Mouse (Mus musculus) neural tube, embryonic 15.5 days (tissue): Measurements from ENCODE around the gene Kiss1r. TPM values are rescaled to one million over a fixed set of nuclear protein-coding genes. Genes with fewer than 3 reads are reported as not detected.

Source experiments
- ATAC-seq: fragments of 200-750 bp; cut with Nextera tagmentation; 2 replicates; pipeline ENCODE4 v1.8.0; 2017; ENCODE audit warnings: mild to moderate bottlenecking, moderate TSS enrichment, moderate library complexity; ENCODE audit not compliant: low FRiP score
- H3K27ac ChIP-seq: fragments of 300-500 bp; sonication (generic); replicated peaks from 2 replicates; pipeline ENCODE4 v1.5.1; 2015; ENCODE audit warnings: mild to moderate bottlenecking, inconsistent platforms
- H3K27me3 ChIP-seq: fragments of 300-500 bp; sonication (generic); replicated peaks from 2 replicates; pipeline ENCODE4 v1.6.1; 2015; ENCODE audit warnings: inconsistent platforms
- H3K36me3 ChIP-seq: fragments of 300-500 bp; sonication (generic); 2 replicates; pipeline ENCODE4 v1.6.1; 2015; ENCODE audit warnings: inconsistent platforms
- H3K4me1 ChIP-seq: fragments of 300-500 bp; sonication (generic); 2 replicates; pipeline ENCODE4 v1.6.1; 2015; ENCODE audit warnings: inconsistent platforms
- H3K4me2 ChIP-seq: fragments of 300-500 bp; sonication (generic); 2 replicates; pipeline ENCODE4 v1.6.1; 2015; ENCODE audit warnings: inconsistent platforms, mild to moderate bottlenecking, moderate library complexity
- H3K4me3 ChIP-seq: fragments of 300-500 bp; sonication (generic); replicated peaks from 2 replicates; pipeline ENCODE4 v1.5.1; 2015; ENCODE audit warnings: mild to moderate bottlenecking, inconsistent platforms
- H3K9ac ChIP-seq: fragments of 300-500 bp; sonication (generic); replicated peaks from 2 replicates; pipeline ENCODE4 v1.6.1; 2015; ENCODE audit warnings: mild to moderate bottlenecking, inconsistent platforms
- H3K9me3 ChIP-seq: fragments of 300-500 bp; sonication (generic); replicated peaks from 2 replicates; pipeline ENCODE4 v1.6.1; 2016; ENCODE audit warnings: inconsistent platforms
- WGBS: fragments of 180-500 bp; shearing (Covaris S2); methylation state at CpG from one replicate; pipeline ENCODE4 v1.1.7; 2015; ENCODE audit warnings: mixed read lengths; 5-methylcytosine and 5-hydroxymethylcytosine counted together
- polyA plus RNA-seq: library from polyadenylated mRNA; unstranded; fragments of >200 nt; fragmentation: Nextera tagmentation; extraction: Ambion mirVana; gene quantifications from 2 replicates; pipeline ENCODE4 v1.2.1, GENCODE M21; 2015

Gene Kiss1r
- polyA plus RNA-seq, 1 experiment from 2014 or later: 2.8 TPM

DNA sequence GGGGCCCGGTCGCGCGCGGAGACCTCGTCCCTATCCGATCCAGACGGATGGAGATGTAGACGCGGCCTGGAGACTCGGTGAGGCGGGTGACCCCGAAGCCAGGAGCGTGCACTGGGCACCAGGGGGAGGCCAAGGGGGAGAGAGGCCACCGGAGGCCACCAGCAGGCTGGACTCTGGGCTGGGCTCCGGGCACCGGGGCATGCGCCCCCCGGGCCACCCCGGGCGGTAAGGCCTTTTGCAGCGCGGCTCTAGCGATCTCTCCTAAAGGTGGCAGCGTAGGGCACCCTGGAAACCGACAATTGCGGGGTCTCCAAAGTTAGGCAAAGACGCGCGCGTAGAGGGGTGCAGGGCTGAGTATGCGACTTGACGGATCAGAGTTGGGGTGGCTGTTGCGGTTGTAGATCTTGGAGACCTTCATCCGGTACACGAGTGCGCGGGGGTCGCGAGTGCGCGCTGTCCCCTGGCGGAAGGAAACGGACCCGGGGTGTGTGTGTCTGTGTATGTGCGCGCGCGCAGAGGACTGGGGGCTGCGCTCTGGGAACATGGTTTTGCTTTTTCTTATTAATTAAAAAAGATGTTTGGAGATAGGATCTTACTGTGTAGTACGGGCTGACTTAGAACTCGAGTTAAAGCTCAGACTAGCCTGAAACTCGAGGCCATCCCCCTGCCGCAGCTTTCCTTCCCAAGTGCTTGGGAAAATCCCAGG is 10.7 kb downstream of the Kiss1r start:
- Histone ChIP-seq H3K27ac (peak overlapping the region; percentile 94), H3K27me3 (peaks cover 15% of the 10 kb centered on the region), H3K4me2 (peak overlapping the region; percentile 88), H3K4me1 (peaks cover 52% of the 10 kb centered on the region), H3K9me3 (no peaks in the 10 kb centered on the region), H3K36me3 (peaks cover 9% of the 10 kb centered on the region), H3K9ac (peak overlapping the region; percentile 94), H3K4me3 (peak overlapping the region; percentile 97)
- peak; percentile 40 for ATAC-seq
- WGBS: under 1% methylated on average over 54 of the region's 54 CpGs

- WGBS: under 1% methylated on average over 28 of the region's 29 CpGs
Measured at GRCm38 (mm10) chr10:79928030-79928694, 11.4 kb downstream of the Kiss1r start.

GRCm38 (mm10) chr10:79928907-79929701 is 12.3 kb downstream of the Kiss1r start:
- WGBS: 21% methylated on average over 9 of the region's 9 CpGs
- ATAC-seq: 0 out of 2 replicates have a peak, but pooled peaks have one; percentile 6
- peak overlapping the region; percentile 88 for H3K4me2 ChIP-seq
- peak overlapping the region; percentile 97 for H3K4me3 ChIP-seq
- H3K27me3 ChIP-seq: no peaks in the 10 kb centered on the region
- peaks cover 9% of the 10 kb centered on the region for H3K36me3 ChIP-seq
- peaks cover 68% of the 10 kb centered on the region for H3K4me1 ChIP-seq
- peak overlapping the region; percentile 29; the same call in 1 of the 2 replicates for H3K9ac ChIP-seq
- H3K9me3 ChIP-seq: no peaks in the 10 kb centered on the region
- H3K27ac ChIP-seq: peak overlapping the region; percentile 48

More at GRCm38 (mm10) chr10:79928030-79928694, 11.4 kb downstream of the Kiss1r start:
- Histone ChIP-seq H3K4me1 (peaks cover 59% of the 10 kb centered on the region), H3K9ac (peak overlapping the region; percentile 94), H3K4me2 (peak overlapping the region; percentile 88), H3K27me3 (peaks cover 8% of the 10 kb centered on the region), H3K9me3 (no peaks in the 10 kb centered on the region), H3K4me3 (peak overlapping the region; percentile 97), H3K27ac (peak overlapping the region; percentile 94), H3K36me3 (peaks cover 9% of the 10 kb centered on the region)
- no peak for ATAC-seq

DNA sequence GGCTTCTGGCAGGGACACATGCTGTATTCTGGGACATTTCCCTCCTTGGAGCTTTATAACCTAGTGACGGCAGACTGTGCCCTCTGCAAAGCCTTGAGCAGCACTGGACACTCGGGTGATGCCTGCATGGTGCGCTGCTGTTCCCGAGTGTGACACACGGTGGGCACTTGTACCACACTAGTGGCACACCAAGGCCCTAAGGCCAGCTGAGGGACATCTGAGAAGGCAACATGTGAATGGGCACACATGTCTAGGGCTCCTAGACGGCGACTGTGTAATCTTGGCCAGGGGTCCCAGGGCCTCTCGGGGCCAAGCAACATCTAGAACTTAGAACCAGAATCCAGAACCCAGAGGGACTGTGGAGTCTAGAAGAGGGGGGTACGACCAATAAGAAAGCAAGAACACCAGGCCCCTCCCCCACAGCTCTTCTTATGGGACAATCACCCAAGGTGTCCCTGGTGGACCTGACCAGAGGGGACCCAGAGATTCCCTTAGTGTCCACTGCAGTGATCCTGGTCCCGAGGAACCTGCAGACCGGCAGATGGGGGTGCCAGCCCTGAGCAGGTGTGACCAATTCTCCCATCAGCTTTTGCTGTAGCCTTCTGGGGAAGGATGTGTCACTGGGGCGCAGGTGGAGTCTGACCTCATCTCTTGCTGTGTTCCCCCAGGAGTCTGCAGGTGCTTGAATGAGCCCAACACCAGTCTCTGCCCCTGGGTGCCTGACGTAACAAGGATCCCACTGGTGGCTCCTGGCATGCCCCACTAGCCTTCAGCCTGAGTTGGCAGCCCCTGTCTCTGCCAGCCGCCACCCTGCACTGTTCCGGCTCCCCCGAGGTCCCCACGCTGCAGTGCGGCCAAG is 13.4 kb downstream of the Kiss1r start:
- 72% methylated on average over 18 of the region's 18 CpGs for WGBS
- Histone ChIP-seq H3K27me3 (no peaks in the 10 kb centered on the region), H3K27ac (peak overlapping the region; percentile 45; the same call in 1 of the 2 replicates), H3K9me3 (no peaks in the 10 kb centered on the region), H3K4me1 (peaks cover 73% of the 10 kb centered on the region), H3K9ac (0 out of 2 replicates have a peak overlapping the region, but pooled peaks have one; percentile 29), H3K4me2 (peak overlapping the region; percentile 88), H3K36me3 (peaks cover 9% of the 10 kb centered on the region), H3K4me3 (no peak overlapping the region)
- no peak for ATAC-seq

GRCm38 (mm10) chr10:79930826-79931186 is 14.0 kb downstream of the Kiss1r start:
- Histone ChIP-seq H3K4me1 (peaks cover 71% of the 10 kb centered on the region), H3K36me3 (peaks cover 9% of the 10 kb centered on the region), H3K27ac (peak overlapping the region; percentile 45; the same call in 1 of the 2 replicates), H3K9me3 (no peaks in the 10 kb centered on the region), H3K4me2 (no peak overlapping the region), H3K27me3 (no peaks in the 10 kb centered on the region), H3K4me3 (no peak overlapping the region), H3K9ac (no peak overlapping the region)
- ATAC-seq: no peak
- WGBS: 45% methylated on average over 16 of the region's 16 CpGs

DNA sequence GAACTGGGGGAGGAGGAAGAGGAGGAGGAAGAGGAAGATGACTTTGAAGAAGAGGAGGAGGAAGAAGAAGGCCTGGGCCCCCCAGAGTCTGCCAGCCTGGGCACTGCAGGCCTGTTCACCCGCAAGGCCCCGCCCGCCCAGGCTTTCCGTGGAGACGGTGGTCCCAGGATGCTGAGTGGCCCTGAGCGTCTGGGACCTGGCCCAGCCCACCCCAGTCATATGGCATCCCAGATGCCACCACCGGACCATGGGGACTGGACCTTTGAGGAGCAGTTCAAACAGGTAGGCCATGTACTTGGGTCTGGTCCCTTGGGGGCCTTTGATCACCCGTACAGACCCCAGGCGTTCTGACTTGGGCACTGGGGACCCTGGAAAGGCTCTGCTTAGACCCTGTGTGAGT is 15.0 kb downstream of the Kiss1r start:
- no peak for ATAC-seq
- Histone ChIP-seq H3K27me3 (no peaks in the 10 kb centered on the region), H3K4me1 (peaks cover 69% of the 10 kb centered on the region), H3K36me3 (peaks cover 9% of the 10 kb centered on the region), H3K4me3 (no peak overlapping the region), H3K9me3 (no peaks in the 10 kb centered on the region), H3K9ac (no peak overlapping the region), H3K4me2 (no peak overlapping the region), H3K27ac (no peak overlapping the region)
- 88% methylated on average over 9 of the region's 9 CpGs for WGBS

DNA sequence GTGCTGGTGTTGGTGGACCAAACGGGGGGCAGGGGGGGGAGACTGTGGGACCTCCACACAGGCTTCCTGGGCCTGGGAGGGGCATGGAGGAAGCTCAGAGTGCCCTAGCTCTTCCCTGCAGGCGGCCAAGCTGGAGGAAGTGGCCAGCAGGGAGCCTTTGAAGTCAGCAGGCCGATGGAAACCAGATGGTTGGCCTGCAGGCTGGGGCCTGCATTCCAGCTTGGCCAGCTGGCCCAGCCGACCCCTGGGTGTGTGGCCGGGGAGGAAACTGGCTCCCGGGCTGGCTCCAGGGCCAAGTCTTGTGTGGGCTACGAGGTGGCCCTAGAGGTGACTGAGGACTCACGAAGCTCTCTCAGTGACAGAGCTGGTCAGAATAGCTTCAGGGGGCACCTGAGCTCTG is 16.0 kb downstream of the Kiss1r start:
- WGBS: 14% methylated on average over 8 of the region's 8 CpGs
- Histone ChIP-seq H3K27ac (peak overlapping the region; percentile 63), H3K4me1 (peaks cover 76% of the 10 kb centered on the region), H3K4me2 (peak overlapping the region; percentile 5; the same call in 1 of the 2 replicates), H3K9ac (no peak overlapping the region; the same call in 1 of the 2 replicates), H3K27me3 (no peaks in the 10 kb centered on the region), H3K4me3 (no peak overlapping the region), H3K9me3 (no peaks in the 10 kb centered on the region), H3K36me3 (peaks cover 9% of the 10 kb centered on the region)
- ATAC-seq: no peak

GRCm38 (mm10) chr10:79933145-79933679 is 16.4 kb downstream of the Kiss1r start:
- Histone ChIP-seq H3K9me3 (no peaks in the 10 kb centered on the region), H3K4me3 (no peak overlapping the region), H3K4me1 (peaks cover 77% of the 10 kb centered on the region), H3K36me3 (peaks cover 9% of the 10 kb centered on the region), H3K27ac (peak overlapping the region; percentile 63; the same call in 1 of the 2 replicates), H3K27me3 (no peaks in the 10 kb centered on the region), H3K4me2 (0 out of 2 replicates have a peak overlapping the region, but pooled peaks have one; percentile 5), H3K9ac (no peak overlapping the region)
- WGBS: 71% methylated on average over 9 of the region's 9 CpGs
- ATAC-seq: no peak

DNA sequence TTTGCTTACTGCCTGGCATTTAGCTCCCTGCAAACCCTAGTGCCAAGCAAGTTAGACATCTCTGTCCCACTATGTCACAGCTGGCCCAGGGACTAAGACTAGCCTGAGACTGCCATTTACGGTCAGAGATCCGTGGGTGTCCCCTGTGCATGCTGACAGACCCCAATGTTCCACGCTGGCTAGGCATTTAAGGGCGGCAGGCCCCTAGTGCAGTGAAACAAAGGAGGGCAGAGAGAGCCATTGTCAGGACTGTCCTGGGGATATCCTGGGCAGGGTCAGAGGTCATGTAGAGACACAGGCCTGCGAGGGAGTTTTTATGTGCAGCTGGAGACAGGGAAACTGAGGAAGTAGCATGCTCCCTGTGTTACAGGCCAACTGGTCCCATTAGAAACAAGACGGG is 17.1 kb downstream of the Kiss1r start:
- Histone ChIP-seq H3K27me3 (no peaks in the 10 kb centered on the region), H3K4me1 (peaks cover 75% of the 10 kb centered on the region), H3K36me3 (peaks cover 9% of the 10 kb centered on the region), H3K27ac (peak overlapping the region; percentile 63), H3K9ac (no peak overlapping the region), H3K9me3 (no peaks in the 10 kb centered on the region), H3K4me3 (no peak overlapping the region), H3K4me2 (no peak overlapping the region)
- WGBS: 32% methylated on average over 6 of the region's 6 CpGs
- ATAC-seq: no peak

DNA sequence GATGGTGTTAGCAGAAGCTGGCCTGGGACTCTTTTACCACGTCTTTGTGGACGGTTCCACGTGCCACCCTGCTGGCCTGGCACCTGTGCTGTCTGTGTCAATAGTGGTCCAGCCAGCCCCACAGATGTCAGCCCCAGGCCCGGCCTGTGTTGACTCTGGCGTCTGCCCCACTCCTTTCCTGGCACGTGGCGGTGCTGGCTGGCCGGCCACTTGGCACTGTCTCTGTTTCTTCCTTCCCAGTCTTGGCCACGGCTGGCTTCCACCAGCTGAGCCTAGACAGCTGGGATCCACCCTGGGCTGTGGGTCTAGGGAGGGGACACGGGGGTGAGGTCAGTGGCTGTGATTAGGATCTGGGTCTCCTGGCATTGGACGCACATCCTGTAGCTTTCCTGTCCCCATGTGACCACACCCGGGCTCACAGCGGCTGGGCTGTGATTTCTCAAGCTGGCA is 17.5 kb downstream of the Kiss1r start:
- ATAC-seq: peak; percentile 32; the same call in 1 of the 2 replicates
- Histone ChIP-seq H3K4me2 (no peak overlapping the region), H3K4me3 (no peak overlapping the region), H3K27ac (peak overlapping the region; percentile 63), H3K4me1 (peaks cover 71% of the 10 kb centered on the region), H3K27me3 (no peaks in the 10 kb centered on the region), H3K9ac (no peak overlapping the region), H3K36me3 (peaks cover 10% of the 10 kb centered on the region), H3K9me3 (no peaks in the 10 kb centered on the region)
- 46% methylated on average over 13 of the region's 13 CpGs for WGBS
